Comparison of ENCODE assay signal across 23 mouse cellular contexts in genomic region chr2:22815674-22816073, GRCm38 (mm10).
"Had no signal": no experiment of that assay in that cellular context is flagged by ENCODE, and none has a peak within 500 bp of the region (broad histone marks: within the 10 kb centered on the region; RNA-seq: fewer than 3 reads in every experiment).

No protein-coding gene starts in this region.

- H3K36me3 ChIP-seq: heart, embryonic 13.5 days; heart, embryonic 15.5 days; hindbrain, embryonic 13.5 days; hindbrain, embryonic 15.5 days; limb, embryonic 10.5 days; limb, embryonic 12.5 days had no signal

- DNase-seq: gastrocnemius, adult 2 months; gastrocnemius, postnatal 10 days; gastrocnemius, postnatal 25 days; heart, adult 18-20 months; heart, postnatal 14 days; heart, postnatal 36 days; kidney, adult 18-20 months; kidney, adult 8-10 months; kidney, postnatal 10 days; kidney, postnatal 25 days; kidney, postnatal 4 days; liver; liver, embryonic 13.5 days had no signal

- ATAC-seq: hindbrain, postnatal 0 days; intestine, embryonic 16.5 days had no signal

- H3K4me1 ChIP-seq: heart, embryonic 13.5 days; heart, embryonic 15.5 days; hindbrain, embryonic 13.5 days; hindbrain, embryonic 15.5 days; limb, embryonic 10.5 days; limb, embryonic 12.5 days; liver, embryonic 15.5 days had no signal

- H3K27me3 ChIP-seq: heart, embryonic 13.5 days; heart, embryonic 15.5 days; hindbrain, embryonic 13.5 days; hindbrain, embryonic 15.5 days; limb, embryonic 12.5 days; liver, embryonic 13.5 days; liver, embryonic 15.5 days had no signal

- H3K9me3 ChIP-seq: heart, embryonic 13.5 days; heart, embryonic 15.5 days; hindbrain, embryonic 13.5 days; hindbrain, embryonic 15.5 days; limb, embryonic 10.5 days; limb, embryonic 12.5 days; liver, embryonic 13.5 days; liver, embryonic 15.5 days had no signal

- H3K27ac ChIP-seq: gastrocnemius, adult 2 months; heart, embryonic 13.5 days; heart, embryonic 15.5 days; hindbrain, embryonic 13.5 days; hindbrain, embryonic 15.5 days; hindbrain, postnatal 0 days; layer of hippocampus, adult 2 months; limb, embryonic 10.5 days; limb, embryonic 12.5 days; liver, embryonic 13.5 days; liver, embryonic 15.5 days had no signal

- H3K4me3 ChIP-seq: gastrocnemius, adult 2 months; heart, embryonic 13.5 days; heart, embryonic 15.5 days; hindbrain, embryonic 13.5 days; hindbrain, embryonic 15.5 days; layer of hippocampus, adult 2 months; limb, embryonic 10.5 days; limb, embryonic 12.5 days; liver, embryonic 13.5 days; liver, embryonic 15.5 days had no signal
